Mouse (Mus musculus): ENCODE measurements around the gene Acaca.
"Not testable (repeated sequence)": the region's sequence is repeated elsewhere in the genome, so short reads cannot be mapped to it uniquely, and the experiment has no call there.

Acaca gene

GRCm38 (mm10) chr11:84251170-84251569 lies 121.7 kb downstream of the Acaca start:
- no peak for DNase-seq

- DNase-seq = no peak
These were observed 123.0 kb downstream of the Acaca start for GRCm38 (mm10) chr11:84252425-84252824.

DNA sequence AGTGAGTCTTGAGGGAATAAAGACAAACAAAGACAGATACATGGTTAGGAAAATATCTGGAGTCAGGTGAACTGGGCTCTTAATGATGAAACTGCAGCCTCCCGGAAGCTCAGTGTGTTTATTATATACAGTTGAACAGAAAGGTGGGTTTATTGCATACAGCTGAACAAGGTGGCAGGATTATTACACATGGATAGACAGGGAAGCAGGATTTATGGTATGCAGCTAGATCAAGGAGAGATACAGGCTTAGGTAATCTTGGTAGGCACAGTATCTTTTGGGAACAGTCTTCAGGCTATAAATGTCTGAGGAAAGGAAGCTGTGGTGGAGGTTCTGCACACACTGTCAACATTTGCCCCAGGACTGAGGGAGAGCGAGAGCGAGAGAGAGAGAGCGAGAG lies 126.4 kb downstream of the Acaca start:
- DNase-seq = no peak

DNA sequence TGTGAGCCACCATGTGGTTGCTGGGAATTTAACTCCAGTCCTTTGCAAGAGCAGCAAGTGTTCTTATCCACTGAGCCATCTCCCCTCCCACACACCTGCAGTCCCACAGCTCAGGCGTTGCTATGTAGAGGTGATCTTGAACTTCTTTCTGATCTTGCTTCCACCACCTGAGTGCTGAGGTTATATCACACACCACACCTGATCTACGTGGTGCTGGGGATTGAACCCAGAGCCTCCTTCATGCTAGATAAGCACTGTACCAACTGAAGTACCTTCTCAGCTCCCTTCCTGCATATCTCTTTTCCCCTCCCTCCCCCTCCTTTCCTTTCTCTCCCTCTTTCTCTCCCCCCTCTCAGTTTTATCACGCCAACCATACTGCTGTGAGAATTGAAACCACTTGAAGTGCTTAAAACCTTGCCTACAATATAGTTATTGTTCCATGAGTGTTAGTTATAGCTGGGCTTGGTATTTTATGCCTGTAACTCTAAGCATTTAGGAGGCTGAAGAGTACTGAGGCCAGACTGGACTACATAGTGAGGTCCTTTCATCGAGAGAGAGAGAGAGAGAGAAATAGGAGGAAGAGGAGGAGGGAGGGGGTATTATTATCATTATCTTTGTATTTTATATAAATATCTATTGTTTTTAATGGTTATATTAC lies 128.7 kb downstream of the Acaca start:
- DNase-seq = no peak

DNA sequence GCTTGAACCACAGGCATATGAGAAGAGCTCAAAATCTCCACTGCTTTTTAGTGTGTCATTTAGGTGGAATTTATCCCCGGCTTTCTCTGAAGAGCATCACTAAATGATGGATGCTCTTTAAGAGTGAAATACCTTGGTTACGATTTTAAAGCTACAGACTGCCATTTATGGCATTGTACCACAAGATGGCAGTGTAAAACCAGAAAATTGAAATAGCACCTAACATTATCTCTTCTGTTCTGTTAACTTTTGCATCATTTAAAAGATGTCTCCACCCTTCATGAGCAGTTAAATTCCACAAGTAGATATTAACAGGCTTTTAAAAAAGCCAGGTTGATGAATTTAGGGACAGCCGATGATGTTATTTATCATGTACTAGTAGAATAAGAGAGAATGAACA lies 135.0 kb downstream of the Acaca start:
- no peak for DNase-seq

GRCm38 (mm10) chr11:84268068-84268467 lies 138.6 kb downstream of the Acaca start:
- no peak for DNase-seq

DNA sequence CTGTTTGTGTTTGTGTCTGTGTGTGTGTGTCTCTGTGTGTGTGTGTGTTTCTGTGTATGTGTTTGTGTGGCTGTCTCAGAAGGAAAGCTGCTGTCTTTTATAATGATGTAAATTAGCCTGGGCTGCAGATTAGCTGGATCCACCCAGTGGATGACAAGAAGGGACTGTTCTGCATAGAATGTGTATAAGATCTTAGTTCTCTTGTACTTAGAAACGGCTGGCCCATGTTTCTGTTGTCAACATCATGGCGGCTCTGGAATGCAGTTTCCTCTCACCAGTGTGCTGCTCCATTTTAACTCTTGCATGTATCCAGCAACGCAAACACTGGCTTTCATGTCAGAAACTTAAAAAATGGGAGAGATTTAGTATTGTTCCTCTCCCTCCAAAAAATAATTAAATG lies 141.0 kb downstream of the Acaca start:
- DNase-seq = no peak

- no peak for DNase-seq
These were observed 142.5 kb downstream of the Acaca start for GRCm38 (mm10) chr11:84271948-84272347.

- no peak for DNase-seq
These were observed 143.1 kb downstream of the Acaca start for GRCm38 (mm10) chr11:84272574-84272973.

DNA sequence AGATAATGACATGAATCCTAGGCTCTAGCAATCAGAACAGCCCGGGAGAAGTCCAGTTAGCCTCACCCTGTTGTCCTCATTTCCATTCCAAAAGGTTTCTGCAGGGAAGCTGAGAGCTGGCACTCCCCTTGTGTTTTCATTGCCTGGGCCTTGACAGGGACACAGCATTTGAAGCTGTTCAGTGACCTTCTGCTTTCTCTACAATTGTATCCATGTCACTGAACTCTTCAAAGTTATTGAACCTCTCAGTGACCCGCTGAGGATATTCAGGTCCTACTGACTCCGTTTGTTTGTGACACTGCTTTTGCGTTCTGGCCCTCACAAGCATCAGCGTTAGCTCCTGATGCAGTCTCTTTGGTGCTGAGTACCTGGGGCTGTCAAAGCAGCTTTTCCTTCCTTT lies 147.5 kb downstream of the Acaca start:
- DNase-seq = no peak

- DNase-seq = peak; percentile 9
These were observed 151.8 kb downstream of the Acaca start for GRCm38 (mm10) chr11:84281280-84281679.

DNA sequence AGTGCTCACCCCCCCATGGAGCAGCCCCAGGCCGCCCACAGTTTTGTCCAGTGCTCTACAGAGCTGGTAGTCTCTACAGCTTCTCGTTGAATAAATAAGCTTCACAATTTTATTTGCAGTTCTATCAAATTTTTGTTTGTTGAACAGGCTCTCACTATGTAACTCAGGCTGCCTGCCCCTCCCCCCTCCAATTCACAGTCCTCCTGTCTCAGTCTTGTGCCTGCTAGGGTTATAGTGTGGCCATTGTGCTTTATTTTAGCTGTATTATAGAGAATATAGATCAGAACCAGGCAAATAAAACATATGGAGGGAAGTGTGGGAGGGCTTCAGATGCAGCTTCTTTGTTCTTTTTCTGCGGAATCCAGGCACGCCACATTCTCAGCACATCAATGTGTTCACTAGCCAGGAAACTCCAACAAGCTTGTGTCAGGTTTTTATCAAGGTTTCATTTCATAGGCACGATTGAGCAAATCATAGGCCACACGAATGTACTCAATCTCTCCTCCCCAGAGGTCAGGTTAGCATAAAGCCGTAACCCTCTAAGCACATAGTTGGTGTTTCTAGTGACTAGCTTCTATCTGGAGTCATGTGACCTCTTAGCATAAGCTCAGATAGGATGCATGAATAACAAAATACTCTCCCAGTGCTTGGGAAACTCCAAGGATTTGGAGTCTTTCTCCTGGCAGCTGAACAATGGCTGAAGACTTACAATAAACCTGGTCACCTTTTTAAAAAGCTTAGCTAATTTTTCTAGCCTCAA lies 153.7 kb downstream of the Acaca start:
- no peak for DNase-seq

GRCm38 (mm10) chr11:84290781-84291180 lies 161.3 kb downstream of the Acaca start:
- DNase-seq = no peak

DNA sequence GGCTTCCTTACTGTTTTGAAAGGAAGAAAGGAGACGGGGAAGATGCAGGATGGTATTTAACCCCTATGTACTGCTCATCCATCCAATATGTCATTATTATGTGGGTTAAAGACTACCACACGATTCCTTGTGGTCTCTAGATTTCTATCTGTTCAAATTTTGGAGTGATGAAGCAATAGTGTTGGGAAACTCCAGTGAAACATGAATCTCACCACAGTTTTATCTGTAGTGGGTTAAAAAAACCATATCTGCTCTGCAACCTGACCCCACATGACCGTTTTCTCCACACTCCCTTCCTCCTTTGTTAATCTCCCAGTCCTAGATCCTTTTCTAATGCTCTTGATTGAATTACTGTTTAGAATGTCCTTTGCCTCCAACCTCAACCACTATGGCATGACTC lies 163.1 kb downstream of the Acaca start:
- no peak for DNase-seq

DNA sequence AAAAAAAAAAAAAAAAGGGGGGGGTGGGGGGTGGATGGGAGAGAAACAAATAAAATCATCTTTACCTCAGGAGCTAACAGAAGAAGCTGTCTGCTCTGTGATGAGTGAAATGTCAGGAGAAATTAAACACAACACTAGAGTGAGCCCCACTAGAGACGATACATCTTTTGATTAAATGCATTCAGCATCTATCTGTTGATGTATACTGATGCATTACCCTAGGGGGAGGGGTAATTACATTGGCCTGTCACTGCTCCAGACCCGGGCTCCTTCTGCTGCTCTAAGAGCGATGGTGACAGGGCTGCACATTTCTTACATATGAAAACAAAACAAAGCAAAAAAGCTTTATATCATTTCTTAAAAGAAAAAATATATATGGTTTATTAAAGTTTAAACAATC lies 163.8 kb downstream of the Acaca start:
- DNase-seq = no peak

DNA sequence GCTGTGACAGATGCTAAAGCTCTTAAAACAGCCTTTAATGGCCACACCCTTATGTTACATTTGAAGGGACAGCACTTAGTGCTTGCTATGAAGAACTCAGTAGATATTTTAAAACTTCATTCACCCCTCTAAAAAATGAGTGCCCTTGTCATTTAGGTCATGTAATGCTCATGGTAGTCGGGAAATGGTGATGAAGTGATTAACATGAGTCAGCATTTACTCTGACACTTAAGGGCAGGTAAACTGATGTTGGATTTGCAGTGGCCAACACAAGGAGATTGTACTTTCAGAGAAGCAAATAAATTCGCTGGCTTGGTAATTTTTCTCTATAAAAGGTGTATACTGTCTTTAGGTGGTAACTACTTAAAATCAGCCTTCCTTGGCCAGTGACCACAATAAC lies 166.9 kb downstream of the Acaca start:
- no peak for DNase-seq

DNA sequence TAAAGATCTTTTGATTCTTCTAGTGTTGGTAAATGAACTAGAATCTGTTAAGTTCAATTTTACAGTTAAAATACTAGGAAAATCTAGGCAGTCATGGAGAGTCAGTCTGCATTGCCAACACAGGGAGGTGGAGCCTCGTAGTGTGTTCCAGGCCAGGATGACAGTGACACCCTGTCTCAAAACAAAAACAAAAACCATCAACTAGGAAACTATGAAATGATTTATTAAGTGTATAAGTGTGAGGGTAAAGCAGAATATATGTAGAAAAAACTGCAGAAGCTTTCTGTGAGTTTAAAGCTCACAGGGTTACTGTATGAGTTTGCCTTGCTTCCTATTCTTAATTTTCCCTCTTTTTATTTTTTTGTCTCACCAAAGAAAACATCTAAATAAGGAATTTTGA lies 176.0 kb downstream of the Acaca start:
- no peak for DNase-seq

GRCm38 (mm10) chr11:84306158-84306742 lies 176.8 kb downstream of the Acaca start:
- no peak for DNase-seq

- DNase-seq = peak; percentile 11
These were observed 194.7 kb downstream of the Acaca start for GRCm38 (mm10) chr11:84324032-84324752.

DNA sequence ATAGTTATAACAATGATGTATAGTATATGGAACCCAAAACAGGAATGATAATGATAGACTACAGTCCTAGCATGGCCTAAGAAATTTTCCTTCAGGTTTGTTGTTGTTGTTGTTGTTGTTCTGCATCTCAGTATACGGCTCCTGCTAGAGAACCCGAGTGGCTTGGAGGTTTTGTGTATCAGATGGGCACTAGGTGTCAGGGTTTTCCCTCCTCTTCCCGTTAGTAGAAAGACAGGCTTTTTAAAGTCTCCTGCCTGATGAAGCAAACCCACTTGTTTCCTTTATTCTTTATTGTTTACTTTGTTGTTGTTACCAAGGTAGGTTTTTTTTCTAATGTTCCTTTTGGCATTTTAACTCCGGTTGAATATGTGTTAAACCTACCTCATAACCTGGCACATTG lies 197.6 kb downstream of the Acaca start:
- no peak for DNase-seq

DNA sequence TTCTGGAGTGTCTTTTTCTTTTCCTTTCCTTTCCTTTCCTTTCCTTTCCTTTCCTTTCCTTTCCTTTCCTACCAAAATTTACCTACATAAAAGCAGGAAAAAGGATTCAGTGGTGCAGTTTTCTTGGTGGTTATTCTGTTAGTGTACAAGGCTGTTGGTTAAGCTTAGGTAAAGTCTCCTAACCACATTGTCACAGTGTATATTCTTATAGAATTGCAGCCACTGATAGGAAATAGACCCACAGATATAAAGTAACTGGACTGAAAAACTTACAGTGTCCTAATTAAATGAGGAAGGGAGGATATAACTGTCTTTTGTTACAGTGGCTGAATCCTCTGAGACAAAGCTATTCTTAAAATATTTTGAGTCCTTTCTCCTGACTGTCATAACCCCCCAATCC lies 202.9 kb downstream of the Acaca start:
- no peak for DNase-seq

- no peak for DNase-seq
These were observed 203.4 kb downstream of the Acaca start for GRCm38 (mm10) chr11:84332860-84333259.

DNA sequence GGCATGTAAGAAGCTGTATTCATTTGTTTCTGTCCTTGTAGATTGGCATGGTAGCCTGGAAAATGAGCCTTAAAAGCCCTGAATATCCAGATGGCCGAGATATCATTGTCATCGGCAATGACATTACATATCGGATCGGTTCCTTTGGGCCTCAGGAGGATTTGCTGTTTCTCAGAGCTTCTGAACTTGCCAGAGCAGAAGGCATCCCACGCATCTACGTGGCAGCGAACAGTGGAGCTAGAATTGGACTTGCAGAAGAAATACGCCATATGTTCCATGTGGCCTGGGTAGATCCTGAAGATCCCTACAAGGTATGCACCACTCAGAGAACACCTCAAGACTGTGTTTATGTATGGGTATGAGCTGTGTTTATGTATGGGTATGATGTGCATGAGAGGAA lies 208.8 kb downstream of the Acaca start:
- DNase-seq = not testable (repeated sequence)

- DNase-seq = no peak
These were observed 211.2 kb downstream of the Acaca start for GRCm38 (mm10) chr11:84340630-84341029.

Measured in layer of hippocampus, adult 9-11 months (tissue).